Mouse (Mus musculus): Measurements from ENCODE around the gene Pgm2.

GRCm38 (mm10) chr5:64074455-64074854, 18.3 kb upstream of the Pgm2 start:
- TF ChIP-seq CTCF (IDR thresholded peaks at IDR 0.05; ENCODE audit: control insufficient read depth, insufficient read depth, insufficient replicate concordance, low read depth, low read length) (no peak), POLR2A (IDR thresholded peaks at IDR 0.05; ENCODE audit: control insufficient read depth, low read depth, low read length) (no peak)
